Mouse (Mus musculus) stomach, postnatal 0 days (tissue): ENCODE measurements around the gene Srm. TPM values are rescaled to one million over a fixed set of nuclear protein-coding genes. Genes with fewer than 3 reads are reported as not detected.

Experiments
- ATAC-seq: fragments of 200-750 bp; cut with Nextera tagmentation; 2 replicates; pipeline ENCODE4 v1.8.0; 2017; ENCODE audit not compliant: low FRiP score, low TSS enrichment
- DNase-seq: peaks from one replicate; pipeline ENCODE4 v3.0.0-alpha.2; 2016; ENCODE audit warnings: low spot score
- H3K27ac ChIP-seq: fragments of 300-500 bp; sonication (generic); replicated peaks from 2 replicates; pipeline ENCODE4 v1.5.1; 2014; ENCODE audit warnings: mild to moderate bottlenecking, control low read depth
- H3K27me3 ChIP-seq: fragments of 300-500 bp; sonication (generic); 2 replicates; pipeline ENCODE4 v1.6.1; 2014; ENCODE audit warnings: low read length; ENCODE audit not compliant: control insufficient read depth, insufficient read depth
- H3K36me3 ChIP-seq: fragments of 300-500 bp; sonication (generic); 2 replicates; pipeline ENCODE4 v1.6.1; 2014; ENCODE audit warnings: low read length, mixed read lengths; ENCODE audit not compliant: control insufficient read depth, insufficient read depth
- H3K4me1 ChIP-seq: fragments of 300-500 bp; sonication (generic); replicated peaks from 2 replicates; pipeline ENCODE4 v1.6.1; 2014; ENCODE audit warnings: antibody characterized with exemption; ENCODE audit not compliant: control insufficient read depth, insufficient read depth
- H3K4me2 ChIP-seq: fragments of 300-500 bp; sonication (generic); replicated peaks from 2 replicates; pipeline ENCODE4 v1.6.1; 2014; ENCODE audit warnings: low read depth, mild to moderate bottlenecking, control low read depth, moderate library complexity
- H3K4me3 ChIP-seq: fragments of 300-500 bp; sonication (generic); 2 replicates; pipeline ENCODE4 v1.5.1; 2014; ENCODE audit warnings: low read depth, low read length, control low read depth
- H3K9ac ChIP-seq: fragments of 300-500 bp; sonication (generic); 2 replicates; pipeline ENCODE4 v1.6.1; 2014; ENCODE audit warnings: mild to moderate bottlenecking, low read length, control low read depth, mixed read lengths
- H3K9me3 ChIP-seq: fragments of 300-500 bp; sonication (generic); 2 replicates; pipeline ENCODE4 v1.6.1; 2016; ENCODE audit warnings: low read length; ENCODE audit not compliant: control insufficient read depth
- CTCF ChIP-seq: IDR thresholded peaks from 2 replicates; pipeline ENCODE4 v1.5.1; 2016; ENCODE audit warnings: antibody characterized with exemption, low read depth, mild to moderate bottlenecking, moderate library complexity
- EP300 ChIP-seq: optimal IDR thresholded peaks from 2 replicates; pipeline ENCODE3; 2016; ENCODE audit warnings: antibody characterized with exemption
- WGBS: fragments of 180-500 bp; shearing (Covaris S2); extraction: QIAGEN DNeasy Blood & Tissue Kit; methylation state at CpG from one replicate; pipeline ENCODE4 v1.1.7; 2014; 5-methylcytosine and 5-hydroxymethylcytosine counted together
- polyA plus RNA-seq: library from polyadenylated mRNA; unstranded; fragments of >200 nt; fragmentation: Nextera tagmentation; extraction: Ambion mirVana; gene quantifications from 2 replicates; pipeline ENCODE4 v1.2.1, GENCODE M21; 2015

Gene Srm
- polyA plus RNA-seq, 1 experiment from 2014 or later, result 113 TPM

DNA sequence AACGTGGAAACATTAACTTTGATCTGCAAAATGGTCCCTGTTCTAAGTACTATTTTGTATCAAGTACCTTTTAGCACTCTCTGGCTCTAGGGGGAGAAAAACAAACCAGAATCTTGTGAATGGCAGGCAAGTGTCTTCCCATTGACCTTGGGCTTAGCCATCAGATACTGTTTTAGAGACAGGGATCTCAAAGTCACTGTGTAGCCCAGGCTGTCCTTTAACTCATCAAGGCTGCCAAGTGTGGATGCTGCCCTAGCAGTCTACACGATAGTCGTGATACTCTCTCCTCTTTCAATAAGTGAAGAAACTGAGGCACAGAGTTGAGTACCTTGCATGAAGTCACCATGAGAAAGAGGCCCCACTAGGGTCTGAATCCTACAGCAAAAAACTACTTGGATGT lies 35.9 kb downstream of the Srm start:
- H3K27ac ChIP-seq, result peak overlapping the region; percentile 41; the same call in 1 of the 2 replicates
- peak overlapping the region; percentile 97; the same call in 1 of the 2 replicates for H3K4me3 ChIP-seq
- peak overlapping the region; percentile 67 for H3K4me2 ChIP-seq
- DNase-seq (no peak), ATAC-seq (peak; percentile 12; the same call in 1 of the 2 replicates)
- whole genome bisulfite sequencing, result 63% methylated on average over 3 of the region's 3 CpGs
- H3K9ac ChIP-seq, result 0 out of 2 replicates have a peak overlapping the region, but pooled peaks have one; percentile 41
- H3K4me1 ChIP-seq, result no peaks in the 10 kb centered on the region
- H3K36me3 ChIP-seq, result peaks cover 11% of the 10 kb centered on the region
- no peak for TF ChIP-seq EP300
- no peak for TF ChIP-seq CTCF
- H3K9me3 ChIP-seq, result no peaks in the 10 kb centered on the region
- H3K27me3 ChIP-seq, result no peaks in the 10 kb centered on the region

- H3K27ac ChIP-seq, result no peak overlapping the region; the same call in 1 of the 2 replicates
- H3K9me3 ChIP-seq, result no peaks in the 10 kb centered on the region
- H3K4me2 ChIP-seq, result no peak overlapping the region
- H3K9ac ChIP-seq, result no peak overlapping the region
- no peaks in the 10 kb centered on the region for H3K4me1 ChIP-seq
- no peaks in the 10 kb centered on the region for H3K36me3 ChIP-seq
- H3K4me3 ChIP-seq, result no peak overlapping the region
- DNase-seq (peak; percentile 47), ATAC-seq (peak; percentile 58; the same call in 1 of the 2 replicates)
- 45% methylated on average over 3 of the region's 3 CpGs for WGBS
- no peaks in the 10 kb centered on the region for H3K27me3 ChIP-seq
- TF ChIP-seq EP300, result no peak
Measured at GRCm38 (mm10) chr4:148632013-148632692, 40.9 kb downstream of the Srm start.

- ATAC-seq, result peak; percentile 34; the same call in 1 of the 2 replicates
- WGBS, result 70% methylated on average over 2 of the region's 2 CpGs
- no peaks in the 10 kb centered on the region for H3K27me3 ChIP-seq
- H3K9me3 ChIP-seq, result no peaks in the 10 kb centered on the region
- no peak overlapping the region for H3K4me2 ChIP-seq
- no peaks in the 10 kb centered on the region for H3K4me1 ChIP-seq
- no peak for DNase-seq
- no peak overlapping the region for H3K4me3 ChIP-seq
- H3K36me3 ChIP-seq, result no peaks in the 10 kb centered on the region
- no peak for TF ChIP-seq CTCF
- no peak for TF ChIP-seq EP300
- H3K27ac ChIP-seq, result no peak overlapping the region
- H3K9ac ChIP-seq, result no peak overlapping the region
Measured at GRCm38 (mm10) chr4:148633395-148634061, 42.2 kb downstream of the Srm start.

- Histone ChIP-seq H3K4me2 (no peak overlapping the region), H3K27ac (no peak overlapping the region), H3K4me3 (no peak overlapping the region), H3K27me3 (no peaks in the 10 kb centered on the region), H3K9me3 (no peaks in the 10 kb centered on the region), H3K4me1 (no peaks in the 10 kb centered on the region), H3K9ac (no peak overlapping the region), H3K36me3 (no peaks in the 10 kb centered on the region)
- 74% methylated on average over 2 of the region's 2 CpGs for WGBS
- ATAC-seq (no peak), DNase-seq (no peak)
- no peak for TF ChIP-seq CTCF
- TF ChIP-seq EP300, result no peak
Measured at GRCm38 (mm10) chr4:148635309-148635708, 44.0 kb downstream of the Srm start.

- TF ChIP-seq CTCF (no peak), EP300 (no peak)
- no peaks in the 10 kb centered on the region for H3K27me3 ChIP-seq
- no peaks in the 10 kb centered on the region for H3K4me1 ChIP-seq
- WGBS, result 39% methylated on average over 9 of the region's 9 CpGs
- H3K27ac ChIP-seq, result no peak overlapping the region
- no peak overlapping the region for H3K4me2 ChIP-seq
- DNase-seq (no peak), ATAC-seq (no peak)
- no peaks in the 10 kb centered on the region for H3K9me3 ChIP-seq
- no peak overlapping the region for H3K9ac ChIP-seq
- H3K36me3 ChIP-seq, result no peaks in the 10 kb centered on the region
- H3K4me3 ChIP-seq, result no peak overlapping the region
Measured at GRCm38 (mm10) chr4:148638302-148638701, 47.0 kb downstream of the Srm start.

DNA sequence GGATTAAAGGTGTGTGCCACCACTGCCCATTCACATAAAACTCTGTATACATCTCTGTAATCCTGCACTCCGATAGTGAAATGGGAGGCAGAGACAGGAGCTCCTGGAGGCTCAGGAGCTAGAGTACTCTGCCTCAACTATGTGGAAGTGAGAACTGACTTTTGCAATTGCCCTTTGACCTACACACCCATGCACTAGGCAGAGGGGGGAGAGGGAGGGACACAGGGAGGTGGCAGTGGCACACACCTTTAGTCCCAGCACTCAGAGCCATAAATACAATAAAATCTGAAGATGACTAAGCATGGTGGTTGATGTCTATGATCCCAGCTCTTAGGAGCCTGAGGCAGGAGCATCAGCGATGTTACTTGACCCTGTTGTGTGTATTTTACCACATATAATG lies 48.2 kb downstream of the Srm start:
- no peaks in the 10 kb centered on the region for H3K27me3 ChIP-seq
- WGBS, result 74% methylated on average over 2 of the region's 2 CpGs
- H3K4me2 ChIP-seq, result no peak overlapping the region
- no peak overlapping the region for H3K9ac ChIP-seq
- H3K4me1 ChIP-seq, result no peaks in the 10 kb centered on the region
- H3K27ac ChIP-seq, result no peak overlapping the region
- no peaks in the 10 kb centered on the region for H3K9me3 ChIP-seq
- ATAC-seq (no peak; the same call in 1 of the 2 replicates), DNase-seq (no peak)
- TF ChIP-seq CTCF, result no peak
- TF ChIP-seq EP300, result no peak
- no peaks in the 10 kb centered on the region for H3K36me3 ChIP-seq
- H3K4me3 ChIP-seq, result no peak overlapping the region
